In the genomic region with DNA sequence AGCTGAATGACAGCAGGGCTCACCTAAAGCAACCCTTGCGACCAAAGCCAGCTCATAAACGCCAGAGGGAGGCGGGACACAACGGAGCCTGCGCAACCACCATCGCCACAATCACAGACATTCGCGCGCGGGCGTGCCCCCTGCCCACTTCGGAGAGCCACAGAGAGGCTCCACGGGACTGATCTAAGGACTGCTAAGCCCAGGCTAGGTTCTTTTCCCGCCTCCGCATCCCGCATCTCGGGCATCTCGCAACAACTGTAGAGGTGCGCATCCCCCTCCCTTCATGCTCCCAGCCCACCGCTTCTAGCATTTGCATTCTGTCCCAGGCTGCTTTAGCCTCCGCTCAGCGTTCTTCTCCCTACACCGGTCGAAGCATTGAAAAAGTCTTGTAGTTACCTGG, we compare ENCODE assay signal across 9 mouse cellular contexts. TPM values are rescaled to one million over a fixed set of nuclear protein-coding genes. Genes with fewer than 3 reads are reported as not detected.
A peak's percentile ranks its signal among the peaks of the same experiment; 100 is the strongest.
DNase-seq lines count a peak whose midpoint lies in the region; ATAC-seq lines count a peak whose summit lies in the region.
"Had no signal": no experiment of that assay in that cellular context is flagged by ENCODE, and none has a peak within 500 bp of the region (broad histone marks: within the 10 kb centered on the region; RNA-seq: fewer than 3 reads in every experiment).

Gene Lrrd1, plus strand, starts transcription at position 148 of the 400 bp plus-strand sequence.

- peak within 1 kb of the TSS; percentile 27 for H3K4me3 ChIP-seq in hindbrain, embryonic 11.5 days (ENCODE audit: low read depth, low read length)
- H3K4me3 ChIP-seq in midbrain, embryonic 13.5 days (replicated peaks): peak within 1 kb of the TSS; percentile 43
- H3K4me3 ChIP-seq: erythroblast, embryonic 14.5 days had no signal

- DNase-seq in cerebellum, postnatal 14 days: peak; percentile 19 to 20
- no peak for DNase-seq in cerebellum, adult 9-10 months
- DNase-seq in ovary, postnatal 14 days (ENCODE audit: low spot score): peak; percentile 3
- DNase-seq in ovary, postnatal 10 days (ENCODE audit: low spot score): no peak
- peak; percentile 32 for DNase-seq in hindbrain, embryonic 11.5 days (ENCODE audit: low spot score)
- DNase-seq in B cell, adult 2 months: no peak
- no peak for DNase-seq in thymus, adult 18-20 months

- H3K9me3 ChIP-seq in hindbrain, embryonic 11.5 days (ENCODE audit: control insufficient read depth, low read length): no peaks in the 10 kb centered on the region
- no peaks in the 10 kb centered on the region for H3K9me3 ChIP-seq in midbrain, embryonic 13.5 days

- no peak for ATAC-seq in hindbrain, embryonic 11.5 days (ENCODE audit: low FRiP score)
- ATAC-seq in midbrain, embryonic 13.5 days: peak; percentile 71

- WGBS in hindbrain, embryonic 11.5 days: 7% methylated on average over 24 of the region's 24 CpGs
- 6% methylated on average over 24 of the region's 24 CpGs for WGBS in midbrain, embryonic 13.5 days

- no peaks in the 10 kb centered on the region for H3K36me3 ChIP-seq in hindbrain, embryonic 11.5 days (ENCODE audit: control insufficient read depth, insufficient read depth, low read length)
- H3K36me3 ChIP-seq in midbrain, embryonic 13.5 days: peaks cover 8% of the 10 kb centered on the region

- H3K4me1 ChIP-seq in hindbrain, embryonic 11.5 days (replicated peaks; ENCODE audit: control insufficient read depth, insufficient read depth, low read length): no peaks in the 10 kb centered on the region; the same call in 1 of the 2 replicates
- H3K4me1 ChIP-seq in midbrain, embryonic 13.5 days (replicated peaks): peaks cover 5% of the 10 kb centered on the region

- no peaks in the 10 kb centered on the region for H3K27me3 ChIP-seq in hindbrain, embryonic 11.5 days (ENCODE audit: control insufficient read depth, insufficient read depth, low read length)
- no peaks in the 10 kb centered on the region for H3K27me3 ChIP-seq in midbrain, embryonic 13.5 days

- H3K27ac ChIP-seq in hindbrain, embryonic 11.5 days (ENCODE audit: low read depth, low read length): no peak within 1 kb of the TSS
- H3K27ac ChIP-seq in midbrain, embryonic 13.5 days: no peak within 1 kb of the TSS

- H3K4me2 ChIP-seq in hindbrain, embryonic 11.5 days (replicated peaks; ENCODE audit: low read depth, low read length): peak within 1 kb of the TSS; percentile 50
- peak within 1 kb of the TSS; percentile 66 for H3K4me2 ChIP-seq in midbrain, embryonic 13.5 days (replicated peaks)

- H3K9ac ChIP-seq in hindbrain, embryonic 11.5 days (ENCODE audit: low read depth, low read length): 0 out of 2 replicates have a peak within 1 kb of the TSS, but pooled peaks have one; percentile 43
- peak within 1 kb of the TSS; percentile 65 for H3K9ac ChIP-seq in midbrain, embryonic 13.5 days (replicated peaks)

RNA-seq across cellular contexts. Expression of gene Lrrd1, which starts in this region (rescaled TPM):
- 0.17 and 0.20 TPM in 2 replicates for polyA plus RNA-seq in hindbrain, embryonic 11.5 days (2014; fragmentation: Nextera tagmentation; extraction: Ambion mirVana)
- polyA plus RNA-seq in midbrain, embryonic 13.5 days (2015; fragmentation: Nextera tagmentation; extraction: Ambion mirVana): 0.15 and 0.16 TPM in 2 replicates
- polyA plus RNA-seq: erythroblast, embryonic 14.5 days had no signal

Comparison
In these comparisons a context has a peak if more than half of its experiments do, and no peak if none do; other contexts are left out.
1. DNase-seq: peak in cerebellum, postnatal 14 days (2 of 2) and ovary, postnatal 14 days (single experiment); none in cerebellum, adult 9-10 months (single experiment), ovary, postnatal 10 days (single experiment), B cell, adult 2 months (0 of 2) and thymus, adult 18-20 months (0 of 2).
2. Peak in DNase-seq, H3K4me3 ChIP-seq, H3K9ac ChIP-seq and H3K4me2 ChIP-seq in hindbrain, embryonic 11.5 days; RNA of the gene not detected or under 1 TPM.
3. Peak in ATAC-seq, H3K4me3 ChIP-seq, H3K9ac ChIP-seq and H3K4me2 ChIP-seq in midbrain, embryonic 13.5 days; RNA of the gene not detected or under 1 TPM.